Mouse (Mus musculus) macrophage (primary cell): ENCODE data around the gene Clec1a. TPM values are rescaled to one million over a fixed set of nuclear protein-coding genes. Genes with fewer than 3 reads are reported as not detected.
"Not testable (repeated sequence)": the region's sequence is repeated elsewhere in the genome, so short reads cannot be mapped to it uniquely, and the experiment has no call there.

Experiments used
- H3K27ac ChIP-seq: fragments of 350-480 bp; formaldehyde crosslinking; 2 replicates; pipeline ENCODE4 v1.9.0; 2021
- H3K36me3 ChIP-seq: fragments of 350-480 bp; formaldehyde crosslinking; 2 replicates; pipeline ENCODE4 v1.9.0; 2021; ENCODE audit errors: inconsistent target
- H3K4me3 ChIP-seq: fragments of 350-480 bp; formaldehyde crosslinking; 2 replicates; pipeline ENCODE4 v1.9.0; 2021; ENCODE audit errors: inconsistent target
- H3K79me2 ChIP-seq: fragments of 350-480 bp; formaldehyde crosslinking; 2 replicates; pipeline ENCODE4 v1.9.0; 2021; ENCODE audit errors: inconsistent target
- WGBS: methylation state at CpG from one replicate; pipeline ENCODE4 v1.1.7; 2026; ENCODE audit warnings: inconsistent platforms; ENCODE audit not compliant: missing documents; 5-methylcytosine and 5-hydroxymethylcytosine counted together
- polyA plus RNA-seq: library from polyadenylated mRNA; stranded (reverse); fragments of 250-400 nt; gene quantifications from 3 replicates; pipeline ENCODE4 v1.2.4, GENCODE M21; 2018; ENCODE audit warnings: inconsistent platforms
- total RNA-seq, 78 experiments: library from RNA; depleted of rRNA; stranded (reverse); fragments of 250-400 nt; gene quantifications; 1 replicate in 9 of 78; 2 replicates in 24 of 78; 3 replicates in 43 of 78; 4 replicates in 2 of 78; pipeline ENCODE4 v1.2.4; 2018; ENCODE audit warnings: inconsistent platforms in 56 of 78

Gene Clec1a
- total RNA-seq (2018; cell fraction: chromatin; rRNA removed): 1 to 10 TPM in 1 of 26 experiments, under 1 TPM in 14, not detected in 11; 0.12 to 1.0 (median 0.43) TPM
- total RNA-seq (2018; cell fraction: cytosol; rRNA removed): 1 to 10 TPM in 3 of 26 experiments, under 1 TPM in 23; 0.11 to 1.3 (median 0.52) TPM
- total RNA-seq (2018; cell fraction: nucleus; rRNA removed): 1 to 10 TPM in 1 of 26 experiments, under 1 TPM in 22, not detected in 3; 0.18 to 1.1 (median 0.50) TPM
- 0.12 to 0.80 TPM (median 0.65 TPM) in 3 replicates for polyA plus RNA-seq

GRCm38 (mm10) chr6:129451411-129452039 is at the start of gene Clec1a:
Gene Clec1a, minus strand, starts transcription at chr6:129452000.
- Histone ChIP-seq H3K36me3 (no peaks in the 10 kb centered on the region), H3K4me3 (peak within 1 kb of the TSS; percentile 5; the same call in 1 of the 2 replicates), H3K27ac (no peak within 1 kb of the TSS), H3K79me2 (no peaks in the 10 kb centered on the region)
- 40% methylated on average over 13 of the region's 13 CpGs for WGBS

GRCm38 (mm10) chr6:129499516-129499915 is 47.7 kb upstream of the Clec1a start:
- H3K4me3 ChIP-seq, H3K79me2 ChIP-seq, H3K36me3 ChIP-seq, H3K27ac ChIP-seq: not testable (repeated sequence)
- WGBS: 55% methylated on average over 1 of the region's 1 CpGs

DNA sequence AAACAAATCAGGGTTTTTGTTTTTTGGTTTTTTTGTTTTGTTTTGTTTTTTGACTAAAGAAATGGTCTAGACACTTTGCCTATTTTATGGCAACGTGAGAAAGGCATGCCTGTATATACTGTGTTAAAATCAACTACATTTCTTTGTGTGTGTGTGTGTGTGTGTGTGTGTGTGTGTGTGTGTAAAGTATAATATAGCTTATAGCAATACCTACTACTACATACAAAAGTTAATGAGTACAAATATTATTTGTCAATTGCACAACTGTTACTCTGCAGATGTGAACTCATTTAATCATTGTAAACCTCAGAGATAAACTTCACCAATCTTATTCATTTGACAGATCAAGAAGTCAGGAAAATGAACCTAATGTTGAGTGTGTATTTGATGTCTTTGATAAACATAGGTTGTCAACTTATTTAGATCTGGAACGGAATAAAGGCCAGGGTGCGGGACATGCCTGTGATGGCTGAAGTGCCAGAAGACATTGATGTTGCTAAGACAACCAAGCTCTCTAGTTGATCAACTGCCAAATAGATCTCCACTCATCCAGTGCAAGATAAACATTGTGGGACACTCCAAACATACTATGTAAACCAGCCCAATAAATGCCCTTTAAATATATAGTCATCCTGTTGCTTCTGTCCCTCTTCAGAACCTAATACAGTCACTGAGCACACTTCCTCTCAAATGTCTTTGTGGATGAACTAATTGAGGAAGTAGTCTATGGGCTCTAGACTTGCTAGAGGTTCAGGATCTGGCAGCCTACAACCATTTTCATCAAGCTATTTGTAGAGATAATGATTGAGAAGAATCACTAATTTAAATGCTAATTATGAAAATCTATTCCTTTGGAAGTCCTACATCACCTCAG is 45.8 kb upstream of the Clec1a start:
- Histone ChIP-seq H3K36me3 (no peaks in the 10 kb centered on the region), H3K4me3 (no peak overlapping the region), H3K79me2 (no peaks in the 10 kb centered on the region), H3K27ac (no peak overlapping the region)
- 95% methylated on average over 2 of the region's 3 CpGs for WGBS

- WGBS: 4% methylated on average over 4 of the region's 4 CpGs
- Histone ChIP-seq H3K36me3 (no peaks in the 10 kb centered on the region), H3K27ac (no peak overlapping the region), H3K79me2 (no peaks in the 10 kb centered on the region), H3K4me3 (no peak overlapping the region)
Measured at GRCm38 (mm10) chr6:129494924-129495323, 43.1 kb upstream of the Clec1a start.

DNA sequence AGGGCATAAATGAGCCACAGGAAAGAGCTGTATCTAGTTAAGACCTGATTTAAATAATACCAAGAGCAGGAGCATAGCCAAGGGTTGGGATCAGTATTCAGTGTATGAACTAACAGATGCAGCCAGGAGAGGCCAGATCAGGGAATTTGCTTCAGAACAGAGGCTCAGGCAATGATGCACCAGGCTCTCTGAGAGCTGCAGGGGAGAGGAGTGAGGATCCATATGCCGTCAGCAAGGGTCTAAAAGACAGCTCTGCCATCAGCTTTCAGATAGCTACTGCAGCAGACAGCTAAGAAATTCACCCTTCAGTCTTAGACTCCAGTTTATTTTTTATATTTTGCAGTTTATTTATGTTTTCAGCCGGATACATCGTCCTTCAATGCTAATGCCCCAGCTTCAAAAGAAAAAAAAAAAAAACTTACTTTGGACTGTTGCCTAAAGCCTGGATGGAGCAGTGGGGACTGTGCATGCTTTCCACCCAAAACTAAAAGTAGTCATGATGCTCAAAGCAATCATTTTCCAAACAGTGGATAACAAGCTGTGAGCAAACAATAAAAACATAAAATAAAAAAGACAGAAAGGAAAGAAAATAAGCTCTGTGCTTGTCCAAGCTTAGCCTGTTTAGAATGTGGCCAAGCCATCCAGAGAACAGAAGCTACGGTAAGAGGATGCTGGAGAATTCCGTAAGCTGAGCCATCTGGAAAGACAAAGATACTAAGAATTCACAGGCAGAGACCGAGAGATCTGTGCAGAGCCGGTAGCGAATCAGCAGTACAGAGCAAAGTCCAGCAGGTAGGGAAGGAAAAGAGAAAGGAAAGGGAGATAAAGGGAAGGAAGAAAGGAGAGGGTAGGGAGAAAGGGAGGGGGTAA is 28.5 kb upstream of the Clec1a start:
- H3K4me3 ChIP-seq: no peak overlapping the region
- no peak overlapping the region for H3K27ac ChIP-seq
- 96% methylated on average over 8 of the region's 8 CpGs for WGBS
- H3K79me2 ChIP-seq: no peaks in the 10 kb centered on the region
- no peaks in the 10 kb centered on the region for H3K36me3 ChIP-seq

- no peaks in the 10 kb centered on the region for H3K79me2 ChIP-seq
- H3K4me3 ChIP-seq: no peak overlapping the region
- 28% methylated on average over 13 of the region's 13 CpGs for WGBS
- H3K36me3 ChIP-seq: no peaks in the 10 kb centered on the region
- H3K27ac ChIP-seq: no peak overlapping the region
Measured at GRCm38 (mm10) chr6:129476404-129477126, 24.8 kb upstream of the Clec1a start.

- Histone ChIP-seq H3K27ac (peak overlapping the region; percentile 56), H3K79me2 (peaks cover 7% of the 10 kb centered on the region; the same call in 1 of the 2 replicates), H3K4me3 (no peak overlapping the region), H3K36me3 (no peaks in the 10 kb centered on the region; the same call in 1 of the 2 replicates)
- WGBS: 6% methylated on average over 5 of the region's 5 CpGs
Measured at GRCm38 (mm10) chr6:129472627-129473026, 20.8 kb upstream of the Clec1a start.

GRCm38 (mm10) chr6:129471386-129471785 is 19.6 kb upstream of the Clec1a start:
- WGBS: 15% methylated on average over 6 of the region's 6 CpGs
- Histone ChIP-seq H3K27ac (peak overlapping the region; percentile 55), H3K36me3 (peaks cover 11% of the 10 kb centered on the region), H3K4me3 (peak overlapping the region; percentile 7; the same call in 1 of the 2 replicates), H3K79me2 (peaks cover 7% of the 10 kb centered on the region; the same call in 1 of the 2 replicates)

DNA sequence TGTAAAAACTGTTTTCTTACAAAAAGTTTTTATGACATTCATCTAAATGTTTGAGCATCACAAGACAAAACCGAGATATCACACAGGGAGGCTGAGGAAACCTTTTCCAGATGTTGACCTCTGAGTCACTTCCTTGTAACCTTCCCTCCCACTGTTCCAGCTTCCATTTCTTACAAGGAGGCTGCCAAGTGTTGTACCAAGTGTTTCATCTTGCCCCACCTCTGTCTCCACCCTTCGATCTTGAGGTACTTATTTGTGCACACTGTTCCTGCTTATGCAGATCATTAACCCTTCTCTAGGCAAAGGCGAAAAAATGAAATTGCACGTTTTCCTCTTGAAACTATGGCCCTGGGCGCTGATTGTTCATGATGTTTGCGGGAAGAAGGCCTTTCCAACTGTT is 2.1 kb downstream of the Clec1a start:
- Histone ChIP-seq H3K36me3 (no peaks in the 10 kb centered on the region), H3K27ac (no peak overlapping the region), H3K79me2 (no peaks in the 10 kb centered on the region), H3K4me3 (no peak overlapping the region)
- WGBS: 81% methylated on average over 6 of the region's 6 CpGs

GRCm38 (mm10) chr6:129438033-129438432 is 13.8 kb downstream of the Clec1a start:
- H3K36me3 ChIP-seq: no peaks in the 10 kb centered on the region
- no peaks in the 10 kb centered on the region for H3K79me2 ChIP-seq
- WGBS: 100% methylated on average over 2 of the region's 2 CpGs
- no peak overlapping the region for H3K4me3 ChIP-seq
- H3K27ac ChIP-seq: no peak overlapping the region

- no peak overlapping the region for H3K27ac ChIP-seq
- WGBS: 27% methylated on average over 3 of the region's 3 CpGs
- H3K4me3 ChIP-seq: no peak overlapping the region
- H3K79me2 ChIP-seq: no peaks in the 10 kb centered on the region
- H3K36me3 ChIP-seq: no peaks in the 10 kb centered on the region
Measured at GRCm38 (mm10) chr6:129436025-129436424, 15.8 kb downstream of the Clec1a start.

- peak overlapping the region; percentile 34 for H3K27ac ChIP-seq
- H3K4me3 ChIP-seq: 0 out of 2 replicates have a peak overlapping the region, but pooled peaks have one; percentile 1
- 0% methylated on average over 5 of the region's 5 CpGs for WGBS
- H3K79me2 ChIP-seq: no peaks in the 10 kb centered on the region
- no peaks in the 10 kb centered on the region for H3K36me3 ChIP-seq
Measured at GRCm38 (mm10) chr6:129434239-129434638, 17.6 kb downstream of the Clec1a start.

DNA sequence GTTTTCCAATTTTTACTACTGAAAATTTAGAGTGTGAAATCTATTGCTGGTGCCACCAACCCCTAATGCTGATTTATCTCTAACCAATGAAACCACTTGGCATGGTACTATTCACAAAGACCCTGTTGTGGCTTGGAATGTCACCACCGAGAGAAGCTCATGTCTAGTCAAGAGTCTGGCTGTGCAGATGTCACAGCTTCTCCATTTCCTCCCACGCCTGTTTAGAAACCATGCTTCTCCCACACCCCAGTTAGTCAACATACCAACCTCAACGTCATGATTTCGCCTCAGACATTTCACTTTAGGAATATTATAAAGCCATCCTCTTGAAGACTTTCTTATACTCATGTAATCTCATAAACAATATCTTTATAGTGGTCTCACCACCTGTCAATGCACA is 24.5 kb downstream of the Clec1a start:
- Histone ChIP-seq H3K27ac (no peak overlapping the region), H3K4me3 (no peak overlapping the region), H3K36me3 (no peaks in the 10 kb centered on the region), H3K79me2 (no peaks in the 10 kb centered on the region)
- WGBS: 36% methylated on average over 4 of the region's 4 CpGs
